14 mouse cellular contexts compared by ENCODE assay signal in the genomic region with DNA sequence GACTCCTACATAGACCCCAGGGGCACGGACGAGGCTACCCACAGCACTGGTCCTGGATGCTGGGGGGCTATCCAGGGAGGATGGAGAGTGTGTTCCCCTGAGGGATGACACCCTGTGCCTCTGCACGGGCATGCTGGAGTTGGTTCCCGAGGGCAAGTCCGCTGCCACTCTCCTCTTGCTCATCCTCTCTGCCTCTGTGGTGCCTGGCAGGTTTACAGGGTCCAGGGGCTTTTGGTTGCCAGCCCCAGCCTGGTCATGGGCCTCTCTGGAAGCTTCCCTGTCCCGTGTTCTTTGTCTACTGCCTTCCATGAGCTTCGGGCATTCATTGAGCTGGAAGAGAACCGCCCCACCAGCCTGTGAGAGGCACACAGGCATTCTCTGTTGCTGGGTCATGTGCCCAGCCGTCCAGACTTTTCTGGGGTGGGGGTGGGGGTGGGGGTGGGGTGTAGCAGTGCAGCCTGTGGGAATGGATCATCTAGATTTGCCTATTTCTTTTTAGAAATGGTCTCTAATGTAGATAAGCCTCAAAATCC. TPM values are rescaled to one million over a fixed set of nuclear protein-coding genes. Genes with fewer than 3 reads are reported as not detected.
DNase-seq lines count a peak whose midpoint lies in the region; ATAC-seq lines count a peak whose summit lies in the region.
"Had no signal": no experiment of that assay in that cellular context is flagged by ENCODE, and none has a peak within 500 bp of the region (broad histone marks: within the 10 kb centered on the region; RNA-seq: fewer than 3 reads in every experiment).

Gene Bfsp2 (minus strand): TSS at position 377 of the 533 bp plus-strand sequence.

- no peak for DNase-seq in layer of hippocampus, postnatal 14 days (ENCODE audit: low spot score in 2 of 2)
- no peak for DNase-seq in layer of hippocampus, adult 11-12 months (ENCODE audit: low spot score)
- DNase-seq in right cerebral cortex, postnatal 4 days, result no peak
- DNase-seq: cerebellum, adult 8-10 months had no signal

- H3K4me2 ChIP-seq in embryonic facial prominence, embryonic 12.5 days (replicated peaks), result no peak within 1 kb of the TSS
- H3K4me2 ChIP-seq in forebrain, embryonic 16.5 days (ENCODE audit: low read length), result no peak within 1 kb of the TSS
- H3K4me2 ChIP-seq in limb, embryonic 13.5 days (replicated peaks), result no peak within 1 kb of the TSS
- H3K4me2 ChIP-seq in intestine, embryonic 15.5 days (replicated peaks), result no peak within 1 kb of the TSS

- no peaks in the 10 kb centered on the region for H3K27me3 ChIP-seq in embryonic facial prominence, embryonic 12.5 days
- no peaks in the 10 kb centered on the region for H3K27me3 ChIP-seq in forebrain, embryonic 16.5 days (replicated peaks; ENCODE audit: control insufficient read depth, insufficient read depth, low read length)
- H3K27me3 ChIP-seq in limb, embryonic 13.5 days, result no peaks in the 10 kb centered on the region
- no peaks in the 10 kb centered on the region for H3K27me3 ChIP-seq in intestine, embryonic 15.5 days (replicated peaks)

- no peak within 1 kb of the TSS for H3K9ac ChIP-seq in embryonic facial prominence, embryonic 12.5 days
- H3K9ac ChIP-seq in forebrain, embryonic 16.5 days (replicated peaks; ENCODE audit: low read depth, low read length), result no peak within 1 kb of the TSS
- H3K9ac ChIP-seq in limb, embryonic 13.5 days, result 0 out of 2 replicates have a peak within 1 kb of the TSS, but pooled peaks have one; percentile 14
- H3K9ac ChIP-seq in intestine, embryonic 15.5 days, result no peak within 1 kb of the TSS
- H3K9ac ChIP-seq: liver, embryonic 14.5 days had no signal

- H3K4me1 ChIP-seq in embryonic facial prominence, embryonic 12.5 days, result peaks cover 12% of the 10 kb centered on the region; the same call in 1 of the 2 replicates
- peaks cover 3% of the 10 kb centered on the region for H3K4me1 ChIP-seq in forebrain, embryonic 16.5 days (replicated peaks; ENCODE audit: control insufficient read depth, insufficient read depth, low read length)
- H3K4me1 ChIP-seq in limb, embryonic 13.5 days, result peaks cover 18% of the 10 kb centered on the region
- peaks cover 2% of the 10 kb centered on the region; the same call in 1 of the 2 replicates for H3K4me1 ChIP-seq in intestine, embryonic 15.5 days (replicated peaks)

- no peaks in the 10 kb centered on the region for H3K36me3 ChIP-seq in embryonic facial prominence, embryonic 12.5 days
- no peaks in the 10 kb centered on the region for H3K36me3 ChIP-seq in forebrain, embryonic 16.5 days (ENCODE audit: control insufficient read depth, insufficient read depth)
- H3K36me3 ChIP-seq in limb, embryonic 13.5 days, result no peaks in the 10 kb centered on the region
- H3K36me3 ChIP-seq in intestine, embryonic 15.5 days, result no peaks in the 10 kb centered on the region

- no peak within 1 kb of the TSS for H3K4me3 ChIP-seq in embryonic facial prominence, embryonic 12.5 days
- H3K4me3 ChIP-seq in forebrain, embryonic 16.5 days (replicated peaks; ENCODE audit: low read length), result no peak within 1 kb of the TSS
- H3K4me3 ChIP-seq in limb, embryonic 13.5 days, result no peak within 1 kb of the TSS
- H3K4me3 ChIP-seq in intestine, embryonic 15.5 days (replicated peaks), result no peak within 1 kb of the TSS
- H3K4me3 ChIP-seq: left cerebral cortex, adult 2 months had no signal

- 77% methylated on average over 9 of the region's 9 CpGs for WGBS in embryonic facial prominence, embryonic 12.5 days
- whole genome bisulfite sequencing in forebrain, embryonic 16.5 days, result 57% methylated on average over 9 of the region's 9 CpGs
- WGBS in limb, embryonic 13.5 days, result 70% methylated on average over 9 of the region's 9 CpGs
- WGBS in intestine, embryonic 15.5 days, result 80% methylated on average over 9 of the region's 9 CpGs

- H3K9me3 ChIP-seq in embryonic facial prominence, embryonic 12.5 days, result no peaks in the 10 kb centered on the region
- no peaks in the 10 kb centered on the region for H3K9me3 ChIP-seq in forebrain, embryonic 16.5 days (ENCODE audit: control insufficient read depth, low read length)
- H3K9me3 ChIP-seq in limb, embryonic 13.5 days, result no peaks in the 10 kb centered on the region
- no peaks in the 10 kb centered on the region for H3K9me3 ChIP-seq in intestine, embryonic 15.5 days

- no peak within 1 kb of the TSS for H3K27ac ChIP-seq in embryonic facial prominence, embryonic 12.5 days
- H3K27ac ChIP-seq in forebrain, embryonic 16.5 days (ENCODE audit: low read length), result no peak within 1 kb of the TSS
- H3K27ac ChIP-seq in limb, embryonic 13.5 days, result no peak within 1 kb of the TSS
- no peak within 1 kb of the TSS for H3K27ac ChIP-seq in intestine, embryonic 15.5 days
- H3K27ac ChIP-seq: kidney, postnatal 0 days; left cerebral cortex, adult 2 months; liver, embryonic 14.5 days; macrophage had no signal

- peak; percentile 49; the same call in 1 of the 2 replicates for ATAC-seq in embryonic facial prominence, embryonic 12.5 days (ENCODE audit: insufficient number of reproducible peaks, insufficient read depth, low FRiP score, low TSS enrichment)
- peak; percentile 50; the same call in 1 of the 2 replicates for ATAC-seq in forebrain, embryonic 16.5 days
- ATAC-seq in limb, embryonic 13.5 days (ENCODE audit: low FRiP score, low read depth), result no peak
- ATAC-seq in erythroblast, adult 5-6 weeks (replicated peaks; ENCODE audit: low FRiP score, poor library complexity, severe bottlenecking), result no peak
- ATAC-seq in intestine, embryonic 15.5 days, result no peak

RNA-seq across cellular contexts. Expression of gene Bfsp2, which starts in this region (rescaled TPM):
- total RNA-seq in layer of hippocampus, postnatal 14 days (2021), result 10 to 100 TPM; 10.5 to 11.8 TPM
- polyA plus RNA-seq in embryonic facial prominence, embryonic 12.5 days (2016; fragmentation: Nextera tagmentation; extraction: Ambion mirVana), result 1.8 and 3.1 TPM in 2 replicates
- 0.90 and 1.1 TPM in 2 replicates for polyA plus RNA-seq in forebrain, embryonic 16.5 days (2015; fragmentation: Nextera tagmentation; extraction: Ambion mirVana)
- polyA plus RNA-seq in limb, embryonic 13.5 days (2015; fragmentation: Nextera tagmentation; extraction: Ambion mirVana), result 2.3 and 2.8 TPM in 2 replicates
- not detected in 2 replicates for total RNA-seq in erythroblast, adult 5-6 weeks (2015; ENCODE audit: low replicate concordance)
- not detected in 2 replicates for total RNA-seq in erythroblast, adult 5-6 weeks (2017; ENCODE audit: low replicate concordance)
- 0.19 and 0.76 TPM in 2 replicates for polyA plus RNA-seq in intestine, embryonic 15.5 days (2015; fragmentation: Nextera tagmentation; extraction: Ambion mirVana)
- total RNA-seq: adrenal gland, postnatal 4 days had no signal
- polyA plus RNA-seq: macrophage had no signal

Comparison
In these comparisons a context has a peak if more than half of its experiments do, and no peak if none do; other contexts are left out.
1. RNA of gene Bfsp2 (total RNA-seq): 10.5 to 11.8 TPM in layer of hippocampus, postnatal 14 days; not detected in erythroblast, adult 5-6 weeks; every median in the first group is over 10 times any median in the second.
2. ATAC-seq: peak in embryonic facial prominence, embryonic 12.5 days (single experiment) and forebrain, embryonic 16.5 days (single experiment); none in limb, embryonic 13.5 days (single experiment), erythroblast, adult 5-6 weeks (single experiment) and intestine, embryonic 15.5 days (single experiment).